Mouse (Mus musculus): ENCODE measurements around the gene Wdpcp.

Gene Wdpcp

DNA sequence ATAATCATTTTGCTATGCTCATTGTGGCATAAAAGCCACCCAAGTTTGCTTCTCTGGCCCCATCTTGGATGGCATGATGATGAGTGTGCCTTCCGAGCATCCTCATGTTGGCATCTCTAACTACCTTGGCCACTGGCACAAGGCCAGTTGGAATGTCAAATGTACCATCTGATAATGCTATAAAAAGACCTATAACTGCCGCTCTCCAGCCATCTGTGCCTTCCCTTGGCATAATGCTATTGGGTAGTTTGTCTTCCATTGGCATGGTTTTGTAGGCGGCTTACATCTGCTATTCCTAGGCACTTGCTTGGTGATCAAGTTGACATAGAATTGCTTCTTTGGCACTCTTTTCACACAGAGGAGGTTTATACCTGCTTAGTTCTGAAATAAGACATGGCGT lies 191.2 kb downstream of the Wdpcp start:
- DNase-seq = no peak

DNA sequence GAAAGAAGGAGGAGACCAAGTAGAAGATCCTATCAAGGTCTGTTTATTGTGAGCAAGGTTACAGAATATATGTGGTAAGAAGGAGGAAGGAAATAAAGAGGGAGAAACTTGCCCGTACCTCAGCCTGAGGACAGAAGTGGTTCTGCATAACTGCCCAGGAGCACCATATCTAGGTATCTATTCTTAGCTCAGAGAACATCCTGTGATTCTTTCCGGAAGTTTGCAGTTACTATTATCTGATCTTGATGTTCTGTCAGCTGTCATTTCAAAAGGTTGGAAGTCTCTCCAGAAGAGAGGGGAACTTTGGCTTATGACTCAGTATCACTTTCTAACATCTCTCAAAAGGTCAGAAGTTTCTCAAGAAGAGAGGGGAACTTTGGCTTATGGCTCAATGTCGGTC lies 216.8 kb downstream of the Wdpcp start:
- DNase-seq = no peak

DNA sequence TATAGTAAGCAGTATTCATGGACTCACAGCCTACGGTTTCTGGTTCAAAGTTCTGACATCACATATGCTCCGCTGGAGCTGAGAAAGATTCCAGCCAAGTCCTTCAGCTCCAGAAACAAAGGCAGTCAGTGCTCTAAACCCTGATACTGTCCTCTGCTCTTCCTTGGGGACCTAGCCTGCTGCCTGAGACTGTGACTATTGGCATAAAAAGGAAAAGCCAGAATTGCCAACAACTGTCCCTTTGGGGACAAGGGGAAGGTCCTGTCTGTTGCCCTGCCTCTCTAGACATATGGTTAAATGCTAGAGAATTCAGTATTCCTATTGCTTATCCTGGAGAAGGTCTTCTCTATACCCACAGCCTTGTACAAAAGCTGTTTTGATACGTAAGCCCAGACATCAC lies 252.9 kb downstream of the Wdpcp start:
- DNase-seq = no peak

DNA sequence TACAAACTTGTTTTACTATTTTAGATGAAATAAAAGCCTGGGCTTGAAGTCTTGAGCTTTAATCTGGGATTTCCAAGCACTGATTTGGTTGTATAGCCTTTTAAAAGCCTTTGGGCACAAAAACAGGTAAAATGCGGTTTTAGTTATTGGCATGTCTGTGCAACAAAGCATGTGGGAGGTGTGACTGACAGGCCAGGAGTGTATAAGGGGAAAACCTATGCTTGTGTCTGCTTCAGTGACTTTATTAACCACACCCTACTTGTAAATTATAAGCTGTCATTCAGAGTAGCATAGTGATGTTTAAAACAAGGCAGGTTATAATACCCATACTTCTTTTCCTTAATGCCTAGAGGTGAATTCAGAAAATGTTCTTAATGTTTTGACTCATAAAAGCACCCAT lies 254.5 kb downstream of the Wdpcp start:
- DNase-seq = no peak

DNA sequence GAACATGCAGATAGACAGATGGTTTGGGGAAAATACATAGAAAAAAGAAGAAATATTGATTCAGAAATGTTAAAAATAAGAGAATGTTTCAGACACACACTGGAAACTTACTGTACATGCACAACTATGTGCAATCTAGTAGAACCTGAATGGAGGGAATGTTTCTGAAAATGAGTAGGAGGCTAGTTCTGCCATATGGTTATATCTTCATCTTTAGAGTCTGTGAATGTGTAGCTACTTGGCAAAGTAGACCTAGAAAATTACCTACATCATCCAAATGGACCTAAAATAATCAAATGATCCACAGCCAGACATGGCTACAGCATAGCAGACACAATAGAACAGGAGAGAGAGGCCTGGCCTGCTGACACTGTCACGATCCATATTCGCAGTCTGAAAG lies 275.0 kb downstream of the Wdpcp start:
- DNase-seq = no peak

DNA sequence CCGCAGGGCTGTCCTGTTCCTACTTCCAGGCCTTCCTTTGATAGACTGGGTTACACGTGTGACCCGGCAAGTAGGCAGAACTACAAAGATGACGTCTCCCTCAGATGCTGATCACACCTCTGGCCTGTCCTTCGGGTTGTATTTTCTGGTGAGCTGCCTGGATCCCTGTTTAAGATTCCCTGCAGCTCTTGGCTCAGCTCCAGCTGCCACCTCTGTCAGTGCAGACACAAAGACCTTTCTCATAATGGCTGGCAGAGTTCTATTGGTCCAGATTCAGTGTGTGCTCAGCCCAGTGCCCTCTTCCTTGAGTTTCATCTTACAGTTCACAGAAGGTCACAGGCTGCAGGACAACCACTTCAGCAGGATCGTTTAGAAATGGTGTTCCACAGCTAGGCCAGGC lies 292.0 kb downstream of the Wdpcp start:
- DNase-seq = no peak

DNA sequence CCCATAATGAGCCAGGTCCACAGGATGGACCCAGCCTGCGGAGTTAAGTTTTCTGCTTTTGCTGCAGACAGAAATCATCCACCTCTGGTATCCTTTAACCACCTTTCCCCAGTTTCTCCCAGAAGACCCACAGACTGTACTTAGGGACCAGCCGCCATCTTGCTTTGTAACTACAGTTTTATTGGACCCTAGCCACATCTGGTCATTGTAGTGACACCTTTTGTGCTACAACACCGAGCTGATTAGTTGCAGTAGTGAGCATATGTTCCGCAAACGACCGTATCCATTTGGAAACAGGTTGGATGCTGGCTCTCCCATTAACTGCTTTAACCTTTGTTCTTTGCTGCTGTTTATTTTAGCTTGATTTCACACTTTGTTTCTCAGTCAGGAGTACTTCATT lies 292.5 kb downstream of the Wdpcp start:
- DNase-seq = no peak

DNA sequence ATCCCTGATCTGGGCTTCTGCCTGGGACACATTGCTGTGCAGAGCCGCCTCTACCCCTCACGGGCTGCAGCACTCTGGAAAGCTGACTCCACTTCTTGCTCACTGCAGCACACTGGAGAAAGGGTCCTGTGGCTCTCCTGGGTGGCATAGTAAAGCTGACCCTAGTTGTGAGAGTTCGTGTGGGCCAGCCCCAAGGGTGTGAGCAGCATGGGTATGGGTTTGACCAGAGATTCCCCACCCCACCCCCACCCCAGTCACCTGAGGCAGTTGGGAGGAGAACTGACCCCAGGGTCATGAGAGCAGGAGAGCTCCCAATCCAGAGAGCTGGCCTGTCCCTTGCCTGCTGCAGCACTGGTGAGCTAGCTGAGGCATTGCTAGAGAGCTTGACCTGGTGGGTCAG lies 296.6 kb downstream of the Wdpcp start:
- DNase-seq = no peak

DNA sequence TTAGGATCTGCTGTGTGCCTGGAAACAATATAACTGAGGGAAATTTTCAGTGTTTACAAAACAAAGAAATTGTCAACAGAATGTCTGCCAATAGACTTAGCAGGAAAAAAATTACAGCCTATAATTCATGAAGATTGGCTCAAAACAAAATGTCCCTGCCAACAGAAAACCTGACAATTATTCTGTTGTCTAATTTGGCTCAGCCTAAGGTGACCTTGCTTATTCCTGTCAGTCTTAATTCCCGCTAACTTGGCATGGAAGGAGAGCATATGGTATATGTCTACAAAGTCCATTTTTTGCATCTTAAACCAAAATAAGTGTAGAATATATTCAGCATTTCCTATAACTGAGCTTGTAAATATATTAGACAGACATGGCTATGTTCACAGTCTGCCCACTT lies 298.8 kb downstream of the Wdpcp start:
- DNase-seq = no peak

DNA sequence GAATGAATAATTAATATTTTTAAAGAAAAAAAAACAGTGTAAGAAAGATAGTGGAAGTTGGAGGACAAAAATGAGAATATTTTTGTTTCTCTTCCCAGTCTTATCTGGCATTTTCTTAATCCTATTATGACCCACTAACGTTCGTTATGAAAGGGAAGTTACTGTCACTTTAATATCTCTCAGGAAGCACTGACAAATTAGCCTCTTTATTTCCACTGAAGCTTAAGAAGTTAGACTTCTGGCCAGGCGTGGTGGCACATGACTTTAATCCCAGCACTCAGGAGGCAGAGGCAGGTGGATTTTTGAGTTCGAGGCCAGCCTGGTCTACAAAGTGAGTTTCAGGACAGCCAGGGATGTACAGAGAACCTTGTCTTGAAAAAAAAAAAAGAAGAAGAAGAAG lies 299.7 kb downstream of the Wdpcp start:
- no peak for DNase-seq

DNA sequence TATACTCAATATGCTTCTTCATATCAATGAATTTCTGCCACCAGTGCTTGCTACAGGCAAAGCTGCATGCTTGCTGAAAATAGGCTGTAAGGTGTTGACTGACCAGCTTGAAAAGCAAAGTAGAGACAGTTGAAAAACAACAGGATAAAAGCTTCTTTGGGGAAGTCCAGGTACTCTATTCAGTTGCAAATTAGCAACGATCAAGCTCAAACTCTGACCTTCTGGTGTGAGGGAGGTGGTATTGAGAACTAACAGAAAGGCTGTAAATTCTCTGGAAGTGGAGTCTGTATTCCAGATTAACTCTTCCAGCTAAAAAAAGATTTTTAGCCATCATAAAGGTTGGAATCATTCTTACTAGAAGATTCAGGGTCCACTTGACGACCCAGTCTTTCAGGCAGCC lies 303.0 kb downstream of the Wdpcp start:
- DNase-seq = no peak

DNA sequence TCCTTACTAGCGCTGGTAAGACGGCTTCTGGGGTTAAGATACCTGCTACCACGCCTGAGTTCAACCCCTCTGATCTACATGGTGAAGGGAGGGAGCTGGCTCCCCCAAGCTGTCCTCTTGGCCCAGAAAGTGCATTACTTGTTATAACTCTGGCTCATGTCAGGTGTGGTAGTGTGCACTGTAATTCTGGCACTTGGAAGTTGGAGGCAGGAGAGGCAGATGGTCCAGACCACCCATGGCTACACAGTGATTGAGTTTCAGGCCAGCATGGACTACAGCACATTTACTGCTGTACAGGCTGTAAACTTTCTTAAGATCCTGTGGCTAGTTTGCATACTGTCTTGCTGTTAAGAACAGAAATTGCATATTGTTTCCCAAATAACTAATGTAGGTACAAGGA lies 322.7 kb downstream of the Wdpcp start:
- no peak for DNase-seq

DNA sequence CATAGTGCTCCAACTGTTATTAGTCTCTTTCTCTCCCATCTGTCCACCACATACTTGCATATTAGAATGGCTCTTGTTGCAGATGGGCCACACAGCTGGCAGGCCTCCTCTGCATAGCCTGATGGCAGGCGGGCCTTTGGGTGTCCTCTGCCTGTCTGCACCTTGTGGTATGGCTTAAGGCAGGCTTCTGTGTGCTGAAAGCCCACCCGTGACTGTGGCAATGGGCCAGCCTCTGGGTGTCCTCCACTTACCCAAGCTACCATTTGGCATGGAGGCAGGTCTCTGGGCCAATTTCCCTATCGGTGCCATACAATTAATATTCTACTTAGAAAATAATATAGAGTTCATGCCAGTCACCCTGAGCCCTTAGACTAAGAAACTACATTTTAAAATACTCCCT lies 350.5 kb downstream of the Wdpcp start:
- DNase-seq = no peak

Measured in thymus, postnatal 4 days (tissue).